Mouse (Mus musculus) forebrain, embryonic 16.5 days (tissue): ENCODE results near the gene Atp5g1. TPM values are rescaled to one million over a fixed set of nuclear protein-coding genes. Genes with fewer than 3 reads are reported as not detected.

Source experiments
- ATAC-seq: fragments of 200-750 bp; cut with Nextera tagmentation; 2 replicates; pipeline ENCODE4 v1.8.0; 2017; ENCODE audit warnings: mild to moderate bottlenecking, moderate library complexity
- H3K27ac ChIP-seq: fragments of 300-500 bp; sonication (generic); 2 replicates; pipeline ENCODE4 v1.5.1; 2014; ENCODE audit warnings: low read length, control low read depth
- H3K27me3 ChIP-seq: fragments of 300-500 bp; sonication (generic); replicated peaks from 2 replicates; pipeline ENCODE4 v1.6.1; 2014; ENCODE audit warnings: low read length; ENCODE audit not compliant: control insufficient read depth, insufficient read depth
- H3K36me3 ChIP-seq: fragments of 300-500 bp; sonication (generic); 2 replicates; pipeline ENCODE4 v1.6.1; 2014; ENCODE audit not compliant: control insufficient read depth, insufficient read depth
- H3K4me1 ChIP-seq: fragments of 300-500 bp; sonication (generic); replicated peaks from 2 replicates; pipeline ENCODE4 v1.6.1; 2014; ENCODE audit warnings: low read length; ENCODE audit not compliant: control insufficient read depth, insufficient read depth
- H3K4me2 ChIP-seq: fragments of 300-500 bp; sonication (generic); 2 replicates; pipeline ENCODE4 v1.6.1; 2014; ENCODE audit warnings: mild to moderate bottlenecking, low read length, control low read depth
- H3K4me3 ChIP-seq: fragments of 300-500 bp; sonication (generic); replicated peaks from 2 replicates; pipeline ENCODE4 v1.5.1; 2014; ENCODE audit warnings: mild to moderate bottlenecking, low read length, control low read depth
- H3K9ac ChIP-seq: fragments of 300-500 bp; sonication (generic); replicated peaks from 2 replicates; pipeline ENCODE4 v1.6.1; 2014; ENCODE audit warnings: low read depth, low read length, control low read depth
- H3K9me3 ChIP-seq: fragments of 300-500 bp; sonication (generic); 2 replicates; pipeline ENCODE4 v1.6.1; 2016; ENCODE audit warnings: low read length; ENCODE audit not compliant: control insufficient read depth
- WGBS: fragments of 180-500 bp; shearing (Covaris S2); extraction: QIAGEN DNeasy Blood & Tissue Kit; methylation state at CpG from one replicate; pipeline ENCODE4 v1.1.7; 2014; 5-methylcytosine and 5-hydroxymethylcytosine counted together
- polyA plus RNA-seq: library from polyadenylated mRNA; unstranded; fragments of >200 nt; fragmentation: Nextera tagmentation; extraction: Ambion mirVana; gene quantifications from 2 replicates; pipeline ENCODE4 v1.2.1, GENCODE M21; 2015

Atp5g1 gene
- polyA plus RNA-seq, 1 experiment from 2014 or later = 422 TPM

GRCm38 (mm10) chr11:96058309-96058708 lies 17.2 kb downstream of the Atp5g1 start:
- 94% methylated on average over 4 of the region's 4 CpGs for WGBS
- peaks cover 27% of the 10 kb centered on the region for H3K36me3 ChIP-seq
- no peak overlapping the region for H3K9ac ChIP-seq
- H3K27me3 ChIP-seq = no peaks in the 10 kb centered on the region
- no peak overlapping the region for H3K27ac ChIP-seq
- peaks cover 10% of the 10 kb centered on the region for H3K4me1 ChIP-seq
- no peaks in the 10 kb centered on the region for H3K9me3 ChIP-seq
- no peak overlapping the region for H3K4me2 ChIP-seq
- no peak for ATAC-seq
- no peak overlapping the region for H3K4me3 ChIP-seq

GRCm38 (mm10) chr11:96050854-96051253 lies 24.6 kb downstream of the Atp5g1 start:
- no peaks in the 10 kb centered on the region for H3K27me3 ChIP-seq
- H3K9me3 ChIP-seq = no peaks in the 10 kb centered on the region
- no peaks in the 10 kb centered on the region for H3K4me1 ChIP-seq
- H3K4me3 ChIP-seq = no peak overlapping the region
- no peak overlapping the region for H3K9ac ChIP-seq
- peaks cover 55% of the 10 kb centered on the region for H3K36me3 ChIP-seq
- H3K4me2 ChIP-seq = no peak overlapping the region
- ATAC-seq = no peak
- 86% methylated on average over 3 of the region's 3 CpGs for WGBS
- no peak overlapping the region for H3K27ac ChIP-seq

GRCm38 (mm10) chr11:96049939-96050338 lies 25.5 kb downstream of the Atp5g1 start:
- ATAC-seq = no peak
- H3K9ac ChIP-seq = no peak overlapping the region
- H3K9me3 ChIP-seq = no peaks in the 10 kb centered on the region
- 79% methylated on average over 4 of the region's 4 CpGs for WGBS
- no peak overlapping the region for H3K4me3 ChIP-seq
- no peaks in the 10 kb centered on the region for H3K27me3 ChIP-seq
- no peak overlapping the region for H3K4me2 ChIP-seq
- no peak overlapping the region for H3K27ac ChIP-seq
- H3K4me1 ChIP-seq = no peaks in the 10 kb centered on the region
- peaks cover 52% of the 10 kb centered on the region for H3K36me3 ChIP-seq

- Histone ChIP-seq H3K27ac (no peak overlapping the region), H3K36me3 (peaks cover 44% of the 10 kb centered on the region), H3K27me3 (no peaks in the 10 kb centered on the region), H3K4me2 (no peak overlapping the region), H3K4me1 (no peaks in the 10 kb centered on the region), H3K4me3 (no peak overlapping the region), H3K9ac (no peak overlapping the region), H3K9me3 (no peaks in the 10 kb centered on the region)
- WGBS = 83% methylated on average over 4 of the region's 4 CpGs
- no peak for ATAC-seq
Observed at GRCm38 (mm10) chr11:96047469-96048373, 27.7 kb downstream of the Atp5g1 start.

- no peaks in the 10 kb centered on the region for H3K27me3 ChIP-seq
- 86% methylated on average over 2 of the region's 2 CpGs for WGBS
- H3K9me3 ChIP-seq = no peaks in the 10 kb centered on the region
- no peak overlapping the region for H3K27ac ChIP-seq
- ATAC-seq = no peak
- no peak overlapping the region for H3K4me3 ChIP-seq
- no peaks in the 10 kb centered on the region for H3K4me1 ChIP-seq
- peaks cover 40% of the 10 kb centered on the region for H3K36me3 ChIP-seq
- no peak overlapping the region for H3K4me2 ChIP-seq
- no peak overlapping the region for H3K9ac ChIP-seq
Observed at GRCm38 (mm10) chr11:96046793-96047192, 28.7 kb downstream of the Atp5g1 start.

- H3K9ac ChIP-seq = no peak overlapping the region
- H3K27ac ChIP-seq = no peak overlapping the region
- peaks cover 35% of the 10 kb centered on the region for H3K36me3 ChIP-seq
- H3K4me2 ChIP-seq = no peak overlapping the region
- H3K4me1 ChIP-seq = no peaks in the 10 kb centered on the region
- WGBS = 79% methylated on average over 8 of the region's 8 CpGs
- H3K4me3 ChIP-seq = no peak overlapping the region
- no peaks in the 10 kb centered on the region for H3K27me3 ChIP-seq
- ATAC-seq = no peak
- no peaks in the 10 kb centered on the region for H3K9me3 ChIP-seq
Observed at GRCm38 (mm10) chr11:96046028-96046427, 29.4 kb downstream of the Atp5g1 start.

GRCm38 (mm10) chr11:96044803-96045567 lies 30.5 kb downstream of the Atp5g1 start:
- H3K4me1 ChIP-seq = no peaks in the 10 kb centered on the region
- no peak for ATAC-seq
- no peaks in the 10 kb centered on the region for H3K9me3 ChIP-seq
- no peak overlapping the region for H3K4me3 ChIP-seq
- no peak overlapping the region for H3K4me2 ChIP-seq
- 84% methylated on average over 11 of the region's 11 CpGs for WGBS
- no peak overlapping the region for H3K9ac ChIP-seq
- H3K27ac ChIP-seq = no peak overlapping the region
- no peaks in the 10 kb centered on the region for H3K27me3 ChIP-seq
- H3K36me3 ChIP-seq = peaks cover 31% of the 10 kb centered on the region

- H3K27me3 ChIP-seq = no peaks in the 10 kb centered on the region
- no peaks in the 10 kb centered on the region for H3K9me3 ChIP-seq
- peaks cover 19% of the 10 kb centered on the region for H3K4me1 ChIP-seq
- ATAC-seq = no peak
- peaks cover 14% of the 10 kb centered on the region; the same call in 1 of the 2 replicates for H3K36me3 ChIP-seq
- no peak overlapping the region for H3K4me2 ChIP-seq
- no peak overlapping the region for H3K4me3 ChIP-seq
- 94% methylated on average over 1 of the region's 1 CpGs for WGBS
- no peak overlapping the region for H3K27ac ChIP-seq
- no peak overlapping the region for H3K9ac ChIP-seq
Observed at GRCm38 (mm10) chr11:96038560-96038959, 36.9 kb downstream of the Atp5g1 start.

- Histone ChIP-seq H3K4me1 (peaks cover 19% of the 10 kb centered on the region), H3K27ac (no peak overlapping the region), H3K4me2 (no peak overlapping the region), H3K9ac (no peak overlapping the region), H3K27me3 (no peaks in the 10 kb centered on the region), H3K9me3 (no peaks in the 10 kb centered on the region), H3K4me3 (no peak overlapping the region), H3K36me3 (peaks cover 14% of the 10 kb centered on the region; the same call in 1 of the 2 replicates)
- ATAC-seq = no peak
- 94% methylated on average over 5 of the region's 5 CpGs for WGBS
Observed at GRCm38 (mm10) chr11:96037499-96037898, 38.0 kb downstream of the Atp5g1 start.
